Mouse (Mus musculus) T-helper 17 cell (primary cell): ENCODE measurements at regions not wholly inside any gene's neighbourhood (a gene's known extent, or its start where the extent isn't known, plus 50 kb on each side); places are given as distances from the start of the nearest gene placed in this dataset.

Source experiments
- in situ Hi-C, 2 experiments: fragments of 300-600 bp; cut with MboI, MseI; formaldehyde crosslinking; loops; 1 replicate in 1 of 2; 2 replicates in 1 of 2; pipeline ENCODE4 v1.15.1; 2025; ENCODE audit warnings: high pct_unique_total_duplicates in 2 of 2

DNA sequence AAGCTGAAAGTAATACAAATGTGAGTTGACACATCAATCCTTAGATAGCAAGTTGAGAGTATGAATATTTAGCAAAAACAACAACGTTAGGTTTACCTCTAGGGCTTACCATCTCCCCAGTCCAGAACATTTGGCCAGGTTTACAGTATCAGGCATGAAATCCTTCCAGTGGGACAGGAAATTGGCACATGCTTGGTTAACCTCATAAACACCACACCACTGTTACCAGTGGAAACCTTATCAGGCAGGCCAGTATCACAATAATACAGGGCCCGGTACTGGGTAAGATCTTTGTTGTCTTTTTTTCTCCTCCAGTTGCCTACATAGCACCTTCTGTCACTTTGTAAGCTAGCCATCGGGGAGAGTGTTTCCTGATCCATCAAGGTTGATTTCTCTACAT is 101.7 kb upstream of the Slc13a1 start:
- in situ Hi-C loops = no loop called here

DNA sequence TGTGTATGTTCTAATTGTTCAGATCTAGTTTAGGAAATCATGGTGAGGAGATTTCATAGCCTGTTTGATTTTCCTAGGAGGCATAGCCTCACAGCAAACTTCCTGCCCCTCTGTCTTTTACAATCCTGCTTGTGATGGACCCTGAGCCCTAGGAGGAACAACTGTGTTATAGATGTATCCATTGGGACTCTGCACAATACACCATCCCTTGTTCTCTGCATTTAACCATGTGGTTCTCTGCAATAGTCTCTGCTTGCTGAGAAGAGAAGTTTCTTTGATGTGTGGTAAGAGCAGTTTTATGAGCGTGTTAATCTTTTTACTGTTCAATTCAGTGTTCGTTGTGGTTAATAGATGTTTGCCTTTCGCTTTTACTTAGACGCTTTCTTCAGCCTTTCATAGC is 95.9 kb upstream of the Slc13a1 start:
- in situ Hi-C loops = no loop called here

DNA sequence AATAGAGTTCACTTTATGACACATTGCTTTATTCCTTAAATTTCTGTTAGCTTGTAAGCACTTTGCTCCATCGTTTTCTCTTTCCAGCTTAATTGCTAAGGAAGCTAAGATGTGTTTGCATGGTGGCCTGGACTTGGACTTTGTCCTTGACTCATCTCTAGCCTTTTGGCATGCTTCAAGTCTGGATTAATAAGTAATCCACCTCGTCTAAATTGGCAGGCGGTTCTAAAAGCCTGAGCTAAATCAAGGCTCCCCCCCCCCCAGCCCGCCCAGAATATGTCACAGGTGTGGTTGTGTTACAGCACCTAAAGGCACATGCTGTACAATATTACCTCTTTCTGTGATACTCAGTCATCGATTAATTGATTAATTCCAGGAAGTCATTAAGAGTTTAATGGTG is 94.7 kb upstream of the Slc13a1 start:
- in situ Hi-C loops = no loop called here

DNA sequence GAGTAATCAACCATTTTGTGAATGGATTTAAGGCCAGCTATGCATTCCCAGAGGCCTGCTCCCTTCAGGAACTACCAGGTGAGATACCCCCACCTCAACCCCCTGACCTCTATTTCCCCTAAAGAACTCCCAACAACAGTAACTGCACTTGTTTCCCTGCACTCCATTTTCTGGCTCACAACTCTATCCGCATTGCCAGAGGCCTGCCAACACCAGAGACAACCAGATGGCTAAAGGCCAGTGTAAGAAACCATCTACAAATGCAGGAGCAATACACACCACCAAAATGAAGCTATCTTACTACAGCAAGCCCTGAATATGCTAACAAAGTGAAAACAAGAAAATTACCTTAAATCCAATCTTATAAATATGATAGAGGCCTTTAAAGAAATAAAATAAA is 77.7 kb upstream of the Slc13a1 start:
- in situ Hi-C loops = no loop called here

DNA sequence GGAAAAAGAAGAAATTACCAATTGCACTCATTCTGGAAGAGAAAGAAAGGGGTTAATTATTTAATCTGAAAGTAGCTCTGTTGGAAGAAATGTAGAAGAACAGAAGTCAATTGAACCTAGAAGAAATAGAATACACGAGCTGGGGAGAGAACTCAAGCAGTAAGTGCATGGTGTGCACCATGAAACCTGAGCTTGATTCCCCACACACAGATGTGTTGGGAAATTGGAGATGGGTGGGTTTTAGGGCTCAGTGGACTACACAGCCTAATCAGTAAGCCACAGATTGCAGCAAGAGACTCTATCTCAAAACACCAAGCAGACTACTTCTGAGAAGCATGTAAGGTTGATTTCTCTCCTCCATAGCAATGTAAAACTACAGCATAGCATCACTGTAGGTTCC is 70.6 kb upstream of the Slc13a1 start:
- in situ Hi-C loops = no loop called here

DNA sequence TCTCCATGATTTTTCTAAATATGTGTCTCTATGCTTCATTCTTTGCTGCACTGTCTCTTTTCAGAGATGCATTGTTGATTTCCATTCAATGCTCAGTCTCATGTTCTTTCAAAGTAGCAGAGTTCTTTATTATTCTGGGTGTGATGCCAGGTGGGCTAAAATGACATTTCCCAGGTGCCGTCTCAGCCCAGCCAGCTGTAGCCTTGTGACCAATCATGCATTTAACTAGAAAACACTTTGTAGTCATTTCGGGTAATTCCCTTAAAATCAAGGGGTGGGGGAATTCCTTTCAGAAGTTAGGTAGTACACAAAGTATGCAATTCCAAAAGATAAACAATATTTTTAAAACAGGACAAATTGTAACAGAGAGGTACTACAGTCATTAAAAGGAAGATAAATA is 70.2 kb upstream of the Slc13a1 start:
- in situ Hi-C loops = no loop called here

DNA sequence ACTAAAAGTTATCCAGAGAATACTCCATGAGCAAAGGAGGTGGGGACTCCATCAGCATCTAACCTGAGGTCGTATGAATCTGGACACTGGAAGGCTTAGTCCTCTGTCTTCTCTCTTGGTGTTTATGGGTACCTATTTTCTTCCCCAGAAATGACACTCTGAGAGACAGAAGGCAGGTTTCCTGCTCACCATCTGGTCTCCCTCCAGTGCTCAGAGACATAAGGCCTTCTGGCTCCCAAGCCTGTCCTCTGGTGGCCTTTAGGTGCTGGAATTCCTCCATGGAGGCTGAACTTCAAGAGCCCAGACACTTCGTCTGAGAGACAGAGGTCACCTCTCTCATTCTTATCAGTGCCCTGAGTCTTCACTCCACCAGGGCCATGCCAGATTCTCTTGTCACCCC is 65.7 kb upstream of the Slc13a1 start:
- in situ Hi-C loops = no loop called here

DNA sequence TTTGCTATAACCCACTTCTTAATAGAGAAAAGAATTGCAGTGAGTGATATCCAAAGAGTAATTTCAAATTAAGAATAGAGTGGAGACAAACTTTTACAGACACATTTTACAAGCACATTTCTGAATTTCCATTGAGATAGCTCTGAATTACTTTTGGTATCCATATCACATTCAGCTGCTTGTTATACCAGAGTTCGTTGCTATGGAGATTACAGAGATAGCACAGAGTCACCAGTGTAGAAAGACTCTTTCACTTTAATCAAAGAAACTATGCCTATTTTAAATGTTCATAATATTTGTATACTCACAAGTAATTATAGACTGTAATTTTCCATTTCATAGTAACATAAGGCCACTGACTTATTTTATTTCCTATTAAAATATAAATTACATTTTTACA is 52.7 kb upstream of the Slc13a1 start:
- in situ Hi-C loops = no loop called here

DNA sequence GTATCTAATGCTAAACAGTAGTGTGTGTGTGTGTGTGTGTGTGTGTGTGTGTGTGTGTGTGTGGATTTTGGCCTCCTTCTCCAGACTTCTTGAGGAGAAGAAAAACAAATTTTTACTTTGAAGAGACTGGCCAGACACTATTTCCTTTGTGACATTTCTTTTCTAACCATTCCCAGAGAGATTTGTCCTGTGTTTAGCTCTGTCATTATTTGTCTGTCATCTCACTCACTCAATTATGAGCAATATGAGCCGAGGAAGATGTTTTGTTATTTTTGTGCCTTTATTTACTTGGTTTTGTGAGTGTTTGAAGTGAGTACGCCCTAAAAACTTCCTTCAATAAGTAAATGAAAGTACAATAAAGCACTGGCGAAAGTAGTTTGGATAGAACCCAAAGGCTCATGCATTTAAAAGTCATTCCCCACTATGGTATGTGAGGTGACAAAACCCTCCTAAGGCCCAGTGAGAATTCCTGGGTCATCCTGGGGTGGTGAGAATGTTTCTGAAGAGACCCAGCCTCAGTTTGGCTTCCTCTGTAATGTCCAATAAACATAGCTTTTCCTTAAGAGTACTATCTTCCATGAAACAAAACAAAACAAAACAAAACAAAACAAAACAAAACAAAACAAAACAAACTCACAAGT is 52.1 kb upstream of the Slc13a1 start:
- in situ Hi-C loops = no loop called here
